Mouse (Mus musculus) intestine, embryonic 15.5 days (tissue): Measurements from ENCODE around the gene Lkaaear1. TPM values are rescaled to one million over a fixed set of nuclear protein-coding genes. Genes with fewer than 3 reads are reported as not detected.

ENCODE experiments used
- ATAC-seq: fragments of 200-750 bp; cut with Nextera tagmentation; 2 replicates; pipeline ENCODE4 v1.8.0; 2017; ENCODE audit warnings: moderate TSS enrichment, moderate library complexity
- H3K27ac ChIP-seq: fragments of 300-500 bp; sonication (generic); 2 replicates; pipeline ENCODE4 v1.5.1; 2015; ENCODE audit warnings: mild to moderate bottlenecking, inconsistent platforms
- H3K27me3 ChIP-seq: fragments of 300-500 bp; sonication (generic); replicated peaks from 2 replicates; pipeline ENCODE4 v1.6.1; 2015; ENCODE audit warnings: inconsistent platforms
- H3K36me3 ChIP-seq: fragments of 300-500 bp; sonication (generic); 2 replicates; pipeline ENCODE4 v1.6.1; 2015; ENCODE audit warnings: inconsistent platforms
- H3K4me1 ChIP-seq: fragments of 300-500 bp; sonication (generic); replicated peaks from 2 replicates; pipeline ENCODE4 v1.6.1; 2015; ENCODE audit warnings: inconsistent platforms
- H3K4me2 ChIP-seq: fragments of 300-500 bp; sonication (generic); replicated peaks from 2 replicates; pipeline ENCODE4 v1.6.1; 2015; ENCODE audit warnings: mild to moderate bottlenecking, inconsistent platforms
- H3K4me3 ChIP-seq: fragments of 300-500 bp; sonication (generic); replicated peaks from 2 replicates; pipeline ENCODE4 v1.5.1; 2015; ENCODE audit warnings: inconsistent platforms
- H3K9ac ChIP-seq: fragments of 300-500 bp; sonication (generic); 2 replicates; pipeline ENCODE4 v1.6.1; 2015; ENCODE audit warnings: inconsistent platforms
- H3K9me3 ChIP-seq: fragments of 300-500 bp; sonication (generic); 2 replicates; pipeline ENCODE4 v1.6.1; 2016; ENCODE audit warnings: inconsistent platforms
- WGBS: fragments of 180-500 bp; shearing (Covaris S2); methylation state at CpG from one replicate; pipeline ENCODE4 v1.1.7; 2015; 5-methylcytosine and 5-hydroxymethylcytosine counted together
- polyA plus RNA-seq: library from polyadenylated mRNA; unstranded; fragments of >200 nt; fragmentation: Nextera tagmentation; extraction: Ambion mirVana; gene quantifications from 2 replicates; pipeline ENCODE4 v1.2.1, GENCODE M21; 2015

Lkaaear1 gene
- polyA plus RNA-seq, 1 experiment from 2014 or later = not detected

DNA sequence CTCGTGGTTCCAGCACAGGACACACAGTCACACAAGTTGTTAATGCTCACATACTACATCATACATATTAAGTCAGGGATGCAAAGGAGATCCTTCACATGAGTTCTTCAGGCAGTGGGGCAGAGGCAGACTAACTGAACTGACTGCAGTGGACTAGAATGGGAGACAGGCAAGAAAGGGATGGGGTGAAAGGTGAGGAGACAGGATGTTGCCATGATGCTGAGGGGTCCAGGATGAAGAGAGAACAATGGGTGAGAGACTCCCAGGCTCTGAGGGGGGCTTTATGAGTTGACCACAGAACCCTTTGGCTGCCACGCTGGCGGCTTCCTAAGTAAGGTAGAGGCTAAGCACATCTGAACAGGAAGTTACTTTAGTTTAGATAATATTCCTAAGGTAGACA is 3.7 kb downstream of the Lkaaear1 start:
- H3K36me3 ChIP-seq = no peaks in the 10 kb centered on the region
- no peaks in the 10 kb centered on the region for H3K9me3 ChIP-seq
- H3K4me1 ChIP-seq = peaks cover 8% of the 10 kb centered on the region
- no peak overlapping the region for H3K27ac ChIP-seq
- 89% methylated on average over 3 of the region's 3 CpGs for WGBS
- no peak overlapping the region; the same call in 1 of the 2 replicates for H3K9ac ChIP-seq
- no peak overlapping the region for H3K4me3 ChIP-seq
- peak overlapping the region; percentile 95; the same call in 1 of the 2 replicates for H3K4me2 ChIP-seq
- no peaks in the 10 kb centered on the region for H3K27me3 ChIP-seq
- ATAC-seq = no peak

DNA sequence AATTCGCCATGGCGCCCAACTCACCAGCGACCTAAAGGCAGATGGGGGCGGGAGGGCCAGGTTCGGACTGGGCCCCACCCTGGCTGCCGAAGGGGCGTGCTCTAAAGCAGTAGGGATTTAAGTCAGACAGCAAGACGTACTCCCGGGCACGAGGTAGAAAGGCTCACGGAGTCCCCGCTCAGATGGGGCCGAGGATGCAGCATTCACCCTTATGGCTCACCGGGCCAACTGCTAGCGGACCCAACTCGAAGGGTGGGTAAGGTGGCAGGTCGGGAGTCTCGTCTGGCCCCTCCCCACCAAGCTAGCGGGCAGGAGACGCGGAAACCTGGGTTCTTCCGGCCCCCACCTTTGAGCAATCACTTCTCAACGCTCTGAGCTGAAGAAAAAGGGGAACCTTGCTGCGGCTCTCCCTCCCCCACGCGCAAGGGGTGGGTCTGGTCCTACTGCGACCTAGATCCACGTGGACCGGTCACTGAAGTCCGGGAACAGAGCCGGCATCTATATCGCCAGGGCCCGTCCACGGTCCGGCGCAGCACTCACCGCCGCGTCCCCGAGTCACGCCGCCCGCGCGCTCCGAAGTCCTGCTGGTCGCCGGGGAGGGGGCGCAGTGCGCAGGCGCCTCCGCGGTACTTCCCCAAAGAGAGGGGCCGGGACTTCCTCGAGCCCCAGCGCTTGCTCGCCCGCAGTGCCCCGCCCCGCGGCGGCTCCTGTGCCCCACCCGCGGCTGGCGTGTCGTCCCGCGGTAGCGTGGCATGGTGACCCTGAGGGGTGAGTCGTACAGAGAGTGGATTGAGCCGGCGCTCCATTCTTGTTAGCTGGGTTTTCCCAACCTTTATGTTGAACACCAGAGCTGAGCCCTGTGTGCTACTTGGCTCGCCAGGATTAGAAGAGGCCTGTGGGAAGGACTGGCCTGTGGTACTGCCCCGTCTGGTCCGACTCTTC is 4.6 kb downstream of the Lkaaear1 start, which contains the start of gene Rgs19:
Gene Rgs19, minus strand, starts transcription at position 639 of the 942 bp plus-strand sequence.
- Histone ChIP-seq H3K9me3 (no peaks in the 10 kb centered on the region), H3K36me3 (no peaks in the 10 kb centered on the region), H3K4me3 (peak within 1 kb of the TSS; percentile 65), H3K4me1 (peaks cover 8% of the 10 kb centered on the region), H3K27ac (0 out of 2 replicates have a peak within 1 kb of the TSS, but pooled peaks have one; percentile 32), H3K9ac (peak within 1 kb of the TSS; percentile 74), H3K27me3 (no peaks in the 10 kb centered on the region), H3K4me2 (peak within 1 kb of the TSS; percentile 95)
- under 1% methylated on average over 75 of the region's 75 CpGs for WGBS
- ATAC-seq = peak; percentile 92

DNA sequence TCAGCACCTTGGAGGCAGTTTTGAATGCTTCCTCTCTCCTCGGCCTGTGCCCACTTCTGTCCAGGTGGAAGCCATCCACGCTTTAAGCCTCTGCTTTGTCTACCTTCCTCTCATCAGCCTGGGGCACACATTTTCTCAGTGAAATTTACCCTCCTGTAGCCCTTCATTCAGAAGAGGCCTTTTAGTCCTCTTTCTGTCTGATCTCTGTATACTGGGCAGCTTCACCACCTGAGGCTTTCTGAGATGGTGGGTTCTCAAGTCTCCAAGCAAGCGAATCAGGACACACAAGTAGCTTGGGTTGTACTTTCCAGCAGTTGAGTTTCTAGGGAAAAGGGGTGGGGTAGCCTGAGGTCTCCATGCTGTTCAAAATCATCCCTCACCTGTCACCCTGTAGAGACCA is 5.9 kb downstream of the Lkaaear1 start:
- H3K4me3 ChIP-seq = 0 out of 2 replicates have a peak overlapping the region, but pooled peaks have one; percentile 65
- peak overlapping the region; percentile 95; the same call in 1 of the 2 replicates for H3K4me2 ChIP-seq
- H3K9ac ChIP-seq = no peak overlapping the region
- H3K27me3 ChIP-seq = no peaks in the 10 kb centered on the region
- WGBS = 94% methylated on average over 3 of the region's 3 CpGs
- H3K36me3 ChIP-seq = no peaks in the 10 kb centered on the region
- ATAC-seq = no peak
- peaks cover 8% of the 10 kb centered on the region for H3K4me1 ChIP-seq
- no peaks in the 10 kb centered on the region for H3K9me3 ChIP-seq
- no peak overlapping the region for H3K27ac ChIP-seq

DNA sequence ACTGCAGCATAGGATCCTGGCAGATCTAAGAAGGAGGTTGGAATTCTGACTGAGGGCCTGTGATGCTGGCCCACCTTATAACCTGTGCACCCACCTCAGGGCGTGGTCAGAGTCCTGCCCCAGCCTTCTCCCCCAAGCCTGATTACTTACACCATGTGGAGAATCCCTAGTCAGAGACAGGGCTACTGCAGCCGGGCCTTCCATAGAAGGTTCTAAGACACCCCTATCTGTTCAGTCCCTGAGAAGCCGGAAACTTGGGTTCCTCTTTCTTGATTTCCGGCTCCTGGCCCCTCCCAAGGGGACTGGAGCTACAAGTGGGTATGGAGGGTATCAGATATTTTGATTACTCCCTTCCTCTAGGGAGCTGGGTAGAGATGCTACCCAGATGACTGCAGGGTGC is 6.7 kb downstream of the Lkaaear1 start:
- Histone ChIP-seq H3K36me3 (no peaks in the 10 kb centered on the region; the same call in 1 of the 2 replicates), H3K27ac (no peak overlapping the region), H3K9ac (no peak overlapping the region), H3K27me3 (no peaks in the 10 kb centered on the region), H3K9me3 (no peaks in the 10 kb centered on the region), H3K4me2 (no peak overlapping the region), H3K4me1 (peaks cover 8% of the 10 kb centered on the region), H3K4me3 (0 out of 2 replicates have a peak overlapping the region, but pooled peaks have one; percentile 3)
- ATAC-seq = no peak
- 77% methylated on average over 4 of the region's 4 CpGs for WGBS

DNA sequence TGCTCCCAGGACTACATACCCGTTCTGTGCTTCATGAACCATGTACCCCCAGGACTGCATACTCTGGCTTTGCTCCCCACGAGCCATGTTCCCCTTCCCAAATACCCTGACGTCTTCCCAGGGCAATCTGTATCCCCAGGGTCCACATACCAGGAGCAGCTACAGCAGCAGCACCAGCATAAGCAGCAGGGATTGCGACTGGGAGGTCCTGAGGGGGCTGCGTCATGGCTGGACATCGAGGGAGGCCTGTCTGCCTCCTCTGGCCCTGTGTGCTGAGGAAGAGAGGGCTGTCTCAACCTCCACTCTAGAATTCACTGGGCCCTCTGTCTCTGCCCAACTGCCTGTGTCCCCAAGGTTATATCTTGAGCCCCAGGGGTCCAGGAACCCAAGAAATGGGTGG is 7.2 kb downstream of the Lkaaear1 start:
- Histone ChIP-seq H3K27me3 (no peaks in the 10 kb centered on the region), H3K9me3 (no peaks in the 10 kb centered on the region), H3K36me3 (no peaks in the 10 kb centered on the region; the same call in 1 of the 2 replicates), H3K27ac (no peak overlapping the region), H3K4me2 (no peak overlapping the region), H3K4me1 (peaks cover 8% of the 10 kb centered on the region), H3K9ac (no peak overlapping the region), H3K4me3 (0 out of 2 replicates have a peak overlapping the region, but pooled peaks have one; percentile 3)
- WGBS = 86% methylated on average over 6 of the region's 6 CpGs
- ATAC-seq = no peak

DNA sequence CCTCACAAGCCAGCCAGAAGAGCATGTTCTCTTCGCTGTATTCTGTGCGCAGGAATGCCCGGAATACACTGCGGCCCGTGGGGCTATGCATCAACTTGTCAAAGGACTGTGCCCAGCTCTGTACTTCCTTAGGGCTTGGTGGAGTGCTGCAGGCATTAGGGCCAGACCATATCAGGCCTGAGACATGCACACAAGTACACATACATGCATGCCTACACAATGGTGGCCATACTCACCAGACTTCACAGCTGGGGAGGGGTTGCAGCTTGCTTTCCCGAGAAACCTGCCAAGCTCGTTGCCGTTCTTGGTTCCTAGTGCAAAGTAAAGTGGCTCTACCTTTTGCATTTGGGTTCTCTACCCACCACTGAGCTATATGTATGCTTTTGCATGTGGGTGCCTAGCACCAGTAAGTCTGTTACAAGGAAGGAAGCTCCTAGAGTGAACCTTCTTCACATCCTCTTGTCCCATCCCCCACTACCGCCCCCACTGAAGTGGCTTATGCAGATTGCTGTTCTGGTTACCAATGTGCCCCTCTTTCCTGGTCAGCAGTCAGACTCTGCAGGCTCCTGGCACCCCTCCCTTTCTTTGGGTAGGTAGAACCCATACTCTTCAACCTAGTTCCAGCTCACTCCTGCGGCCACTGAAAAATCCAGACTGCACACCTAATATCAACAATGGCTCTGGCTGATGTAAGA is 8.6 kb downstream of the Lkaaear1 start:
- no peak for ATAC-seq
- Histone ChIP-seq H3K27ac (no peak overlapping the region), H3K27me3 (no peaks in the 10 kb centered on the region), H3K9me3 (no peaks in the 10 kb centered on the region), H3K9ac (no peak overlapping the region), H3K4me2 (no peak overlapping the region), H3K4me1 (peaks cover 8% of the 10 kb centered on the region), H3K4me3 (no peak overlapping the region), H3K36me3 (no peaks in the 10 kb centered on the region; the same call in 1 of the 2 replicates)
- WGBS = 88% methylated on average over 10 of the region's 10 CpGs

DNA sequence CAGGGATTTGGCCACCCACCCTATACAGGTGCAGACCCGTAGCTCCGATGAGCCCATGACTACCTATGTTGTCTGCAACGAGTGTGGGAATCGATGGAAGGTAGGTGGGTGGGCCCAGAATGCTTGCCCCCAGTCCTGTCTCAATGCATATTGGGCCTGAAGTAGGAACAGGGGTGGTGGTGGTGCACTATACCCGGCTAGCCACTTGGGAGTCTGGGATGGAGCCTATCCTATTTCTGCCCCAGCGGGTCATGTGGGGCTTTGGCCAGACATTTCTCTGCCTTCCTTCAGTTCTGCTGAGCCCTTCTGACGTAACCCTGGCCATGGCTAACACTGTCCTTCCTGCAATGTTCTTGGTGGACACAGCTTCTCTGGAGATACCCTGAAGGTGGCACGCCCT is 10.7 kb downstream of the Lkaaear1 start:
- Histone ChIP-seq H3K27me3 (no peaks in the 10 kb centered on the region), H3K27ac (no peak overlapping the region), H3K4me1 (peaks cover 2% of the 10 kb centered on the region), H3K9me3 (no peaks in the 10 kb centered on the region), H3K4me2 (no peak overlapping the region), H3K9ac (no peak overlapping the region), H3K36me3 (no peaks in the 10 kb centered on the region; the same call in 1 of the 2 replicates), H3K4me3 (no peak overlapping the region)
- 93% methylated on average over 8 of the region's 8 CpGs for WGBS
- no peak for ATAC-seq

DNA sequence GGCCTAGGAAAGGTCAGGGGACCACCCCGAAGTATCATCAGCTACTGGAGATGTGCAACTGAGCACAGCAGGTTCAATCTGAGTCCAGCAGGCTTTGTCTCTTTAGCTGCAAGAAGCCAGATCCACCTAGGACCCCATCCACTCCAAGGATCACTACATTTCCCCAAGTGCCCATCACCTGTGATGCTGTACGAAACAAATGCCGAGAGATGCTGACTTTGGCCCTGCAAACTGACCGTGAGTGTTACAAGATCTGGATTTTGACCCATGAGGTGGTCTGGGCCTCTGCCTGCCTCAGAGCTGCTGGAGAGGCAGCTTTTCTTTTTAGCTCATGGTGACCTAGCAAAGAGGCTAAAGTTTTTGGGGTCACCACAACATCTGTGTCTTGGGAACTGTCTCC is 12.6 kb downstream of the Lkaaear1 start:
- Histone ChIP-seq H3K4me2 (no peak overlapping the region), H3K9ac (no peak overlapping the region), H3K4me3 (no peak overlapping the region), H3K27me3 (0 out of 2 replicates have a peak, but pooled peaks cover 3% of the 10 kb centered on the region), H3K4me1 (peaks cover 4% of the 10 kb centered on the region), H3K9me3 (no peaks in the 10 kb centered on the region), H3K27ac (no peak overlapping the region), H3K36me3 (no peaks in the 10 kb centered on the region; the same call in 1 of the 2 replicates)
- 90% methylated on average over 4 of the region's 4 CpGs for WGBS
- no peak for ATAC-seq

DNA sequence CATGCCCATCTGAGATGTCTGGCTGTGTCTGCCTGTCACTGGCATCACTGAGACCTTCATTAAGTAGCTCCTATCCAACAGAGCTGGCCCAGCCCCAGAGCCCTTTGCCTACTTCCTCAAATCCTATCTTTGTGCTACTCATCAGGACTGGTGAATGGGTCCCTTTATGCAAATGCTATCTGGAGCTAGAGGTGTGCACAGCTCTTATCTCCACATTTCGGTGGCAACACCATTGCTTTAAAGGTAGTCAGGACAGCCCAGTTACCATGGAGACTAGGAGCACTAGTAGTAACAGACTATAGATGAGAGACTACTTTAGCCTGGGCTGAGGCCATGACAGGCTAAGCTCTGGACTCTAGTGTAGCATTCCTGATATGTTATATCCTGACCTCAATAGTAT is 13.5 kb downstream of the Lkaaear1 start:
- WGBS = 73% methylated on average over 1 of the region's 1 CpGs
- H3K27ac ChIP-seq = no peak overlapping the region
- H3K9me3 ChIP-seq = no peaks in the 10 kb centered on the region
- H3K36me3 ChIP-seq = no peaks in the 10 kb centered on the region; the same call in 1 of the 2 replicates
- peaks cover 5% of the 10 kb centered on the region; the same call in 1 of the 2 replicates for H3K4me1 ChIP-seq
- no peak for ATAC-seq
- H3K27me3 ChIP-seq = 0 out of 2 replicates have a peak, but pooled peaks cover 5% of the 10 kb centered on the region
- no peak overlapping the region for H3K4me3 ChIP-seq
- no peak overlapping the region for H3K4me2 ChIP-seq
- no peak overlapping the region for H3K9ac ChIP-seq

DNA sequence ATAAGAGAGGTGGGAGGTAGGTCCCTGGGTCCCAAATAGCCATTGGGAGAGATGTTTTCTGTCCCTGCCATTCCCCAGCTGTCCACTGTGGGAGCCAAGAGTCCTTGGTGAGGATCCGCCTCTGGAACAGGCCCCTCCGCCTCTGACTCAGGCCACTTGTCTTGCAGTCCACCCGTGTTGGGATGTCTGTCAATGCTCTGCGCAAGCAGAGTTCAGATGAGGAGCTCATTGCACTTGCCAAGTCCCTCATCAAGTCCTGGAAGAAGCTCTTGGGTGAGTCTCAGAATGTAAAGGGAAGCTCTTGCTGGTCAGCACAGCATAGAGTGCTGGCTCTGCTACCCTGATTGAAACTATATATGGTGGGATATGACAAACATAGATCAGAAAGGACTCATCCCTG is 14.9 kb downstream of the Lkaaear1 start:
- ATAC-seq = no peak
- Histone ChIP-seq H3K9ac (no peak overlapping the region), H3K27me3 (0 out of 2 replicates have a peak, but pooled peaks cover 5% of the 10 kb centered on the region), H3K4me1 (peaks cover 9% of the 10 kb centered on the region; the same call in 1 of the 2 replicates), H3K4me2 (no peak overlapping the region), H3K9me3 (no peaks in the 10 kb centered on the region), H3K4me3 (no peak overlapping the region), H3K27ac (no peak overlapping the region), H3K36me3 (no peaks in the 10 kb centered on the region; the same call in 1 of the 2 replicates)
- WGBS = 65% methylated on average over 4 of the region's 4 CpGs

DNA sequence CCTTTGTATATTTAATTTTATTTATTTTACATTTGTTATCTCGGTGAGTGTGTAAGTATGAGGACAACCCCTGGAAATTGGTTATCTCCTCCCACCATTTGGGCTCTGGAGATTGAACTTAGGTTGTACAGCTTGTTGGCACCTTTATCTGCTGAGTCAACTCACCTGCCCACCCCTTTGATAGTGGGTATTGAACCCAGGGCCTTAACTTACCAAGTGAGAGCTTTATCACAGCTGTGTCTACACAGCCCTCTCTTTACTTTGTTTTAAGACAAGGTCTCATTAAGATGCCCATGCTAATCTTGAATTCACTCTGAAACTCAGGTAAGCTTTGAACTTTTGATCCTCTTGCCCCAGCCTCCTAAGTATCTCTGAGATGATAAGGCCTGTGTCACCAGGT is 16.3 kb downstream of the Lkaaear1 start:
- 67% methylated on average over 1 of the region's 1 CpGs for WGBS

DNA sequence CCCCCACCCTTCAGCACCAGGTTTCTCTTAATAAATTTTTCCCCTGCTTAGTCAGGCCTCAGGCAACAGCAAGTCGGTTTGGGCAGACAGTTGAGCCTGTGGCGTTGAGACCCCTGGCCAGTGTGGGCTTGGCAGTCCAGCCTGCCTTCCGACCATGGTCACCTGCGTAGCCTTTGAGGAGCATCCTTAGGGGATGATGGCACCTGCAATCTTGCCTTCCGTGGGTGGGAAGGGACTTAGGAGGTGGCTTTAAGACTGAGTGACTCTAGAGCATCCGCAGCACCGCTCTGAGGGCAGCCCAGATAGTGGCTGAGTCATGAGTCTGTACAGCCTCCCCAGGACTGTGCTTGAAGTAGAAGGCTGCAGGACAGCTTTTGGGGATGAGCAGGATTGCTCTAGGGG is 17.5 kb downstream of the Lkaaear1 start:
- peak overlapping the region; percentile 83 for H3K9ac ChIP-seq
- no peaks in the 10 kb centered on the region for H3K9me3 ChIP-seq
- peak; percentile 29 for ATAC-seq
- peak overlapping the region; percentile 71 for H3K4me3 ChIP-seq
- peaks cover 5% of the 10 kb centered on the region; the same call in 1 of the 2 replicates for H3K27me3 ChIP-seq
- no peaks in the 10 kb centered on the region for H3K36me3 ChIP-seq
- WGBS = 14% methylated on average over 7 of the region's 7 CpGs
- peak overlapping the region; percentile 93 for H3K4me2 ChIP-seq
- peak overlapping the region; percentile 38; the same call in 1 of the 2 replicates for H3K27ac ChIP-seq
- peaks cover 10% of the 10 kb centered on the region; the same call in 1 of the 2 replicates for H3K4me1 ChIP-seq

More for the DNA sequence above, 16.3 kb downstream of the Lkaaear1 start:
- no peaks in the 10 kb centered on the region; the same call in 1 of the 2 replicates for H3K36me3 ChIP-seq
- no peaks in the 10 kb centered on the region for H3K9me3 ChIP-seq
- no peak overlapping the region for H3K4me2 ChIP-seq
- ATAC-seq = no peak
- no peak overlapping the region for H3K4me3 ChIP-seq
- peaks cover 5% of the 10 kb centered on the region; the same call in 1 of the 2 replicates for H3K27me3 ChIP-seq
- no peak overlapping the region for H3K27ac ChIP-seq
- H3K9ac ChIP-seq = no peak overlapping the region
- H3K4me1 ChIP-seq = peaks cover 9% of the 10 kb centered on the region; the same call in 1 of the 2 replicates
